Mouse (Mus musculus): ENCODE measurements around the gene Ssr2.

GRCm38 (mm10) chr3:88618074-88618871 lies 42.6 kb downstream of the Ssr2 start:
- TF ChIP-seq CTCF (IDR thresholded peaks at IDR 0.05; ENCODE audit: low read depth) (no peak), EP300 (optimal IDR thresholded peaks at IDR 0.05) (no peak)

Measured in stomach, postnatal 0 days (tissue).